Mouse (Mus musculus) cerebellum, postnatal 14 days (tissue): ENCODE measurements around the gene Bmpr1a.
A peak's percentile ranks its signal among the peaks of the same experiment; 100 is the strongest.

Experiments used
- DNase-seq, 2 experiments: peaks; one replicate each; pipeline ENCODE4 v3.0.0; 2021; ENCODE audit warnings: mixed read lengths in 2 of 2

Gene Bmpr1a

DNA sequence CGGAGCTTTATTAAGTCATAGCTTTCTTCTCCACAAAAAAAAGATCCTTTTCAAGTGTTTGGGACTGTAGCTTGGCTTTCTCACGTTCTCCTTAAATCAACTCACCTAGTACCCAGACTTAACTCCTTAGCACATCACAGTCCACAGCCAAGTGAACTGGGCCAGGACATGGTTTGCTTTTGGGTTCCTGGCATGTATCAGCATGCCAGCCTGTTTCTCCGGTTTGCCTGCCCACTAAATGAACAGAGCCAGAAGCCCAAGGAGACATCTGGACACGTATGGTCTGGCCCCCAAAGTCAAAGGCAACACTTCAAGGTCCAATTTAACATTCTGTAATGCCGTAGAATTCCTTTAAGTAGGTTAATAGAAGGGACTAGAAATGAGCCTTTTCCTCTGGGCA, 1.2 kb upstream of the Bmpr1a start:
- peak; percentile 27 to 28 for DNase-seq

DNA sequence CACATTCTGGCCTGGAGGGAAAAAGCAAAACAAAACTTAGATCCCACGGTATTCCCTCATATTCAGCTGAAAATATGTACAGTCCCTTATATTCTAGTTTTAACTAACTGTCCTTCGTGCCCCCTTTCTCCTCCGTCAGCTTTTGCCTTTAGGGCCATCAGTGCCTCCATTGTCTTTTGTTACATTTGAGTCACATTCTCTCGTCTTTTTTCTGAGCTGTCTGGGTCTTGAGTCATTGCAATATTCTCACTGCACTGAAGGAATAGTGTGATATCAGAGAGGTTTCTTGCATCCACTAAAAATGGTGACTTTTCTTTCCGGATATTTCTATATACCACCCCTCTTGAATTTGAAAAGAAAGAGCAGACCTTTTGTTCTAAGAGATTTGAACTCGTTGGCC, 618 bp upstream of the Bmpr1a start:
- no peak for DNase-seq

DNA sequence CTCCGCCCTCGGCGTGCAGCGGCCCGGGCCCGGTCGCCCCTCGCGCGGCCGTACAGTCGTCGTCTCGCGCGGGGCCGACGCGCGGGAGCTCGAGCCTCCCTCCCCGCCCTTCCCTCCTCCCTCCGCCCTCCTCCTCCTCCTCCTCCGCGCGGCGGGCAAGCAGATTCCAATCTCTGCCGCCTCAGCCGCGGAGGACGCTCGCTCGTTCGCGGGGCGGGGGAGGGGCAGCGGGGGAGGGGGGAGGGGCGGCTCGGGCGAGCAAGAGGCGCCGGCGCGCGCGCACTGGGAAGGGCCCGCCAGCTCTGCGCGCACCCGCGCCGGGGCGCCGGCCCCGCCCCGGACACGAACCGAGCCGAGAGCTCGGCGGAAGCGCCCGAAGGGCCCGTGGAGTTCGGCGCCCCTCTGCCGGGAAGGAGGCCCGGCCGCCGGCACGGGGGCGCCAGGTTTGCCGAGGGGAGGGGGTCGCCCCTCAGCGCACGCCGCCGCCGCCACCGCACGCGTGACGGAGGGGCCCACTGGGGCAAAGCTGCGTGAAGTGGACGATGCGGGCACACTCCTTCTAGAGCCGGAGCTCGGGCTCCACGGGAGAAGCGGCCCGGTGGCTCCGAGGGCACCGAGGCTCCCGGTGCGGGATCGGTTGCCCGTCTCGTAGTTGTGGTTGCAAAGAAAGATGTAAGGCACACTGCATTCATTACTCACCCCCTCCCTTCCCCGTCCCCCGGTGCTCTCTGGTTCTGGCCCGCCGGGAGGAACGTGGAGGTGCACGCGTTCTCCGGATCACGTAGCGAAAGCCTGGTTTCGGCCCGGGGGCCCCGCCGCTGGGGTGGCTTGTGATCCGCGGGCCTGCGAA, 441 bp downstream of the Bmpr1a start:
- peak; percentile 91 to 97 for DNase-seq

DNA sequence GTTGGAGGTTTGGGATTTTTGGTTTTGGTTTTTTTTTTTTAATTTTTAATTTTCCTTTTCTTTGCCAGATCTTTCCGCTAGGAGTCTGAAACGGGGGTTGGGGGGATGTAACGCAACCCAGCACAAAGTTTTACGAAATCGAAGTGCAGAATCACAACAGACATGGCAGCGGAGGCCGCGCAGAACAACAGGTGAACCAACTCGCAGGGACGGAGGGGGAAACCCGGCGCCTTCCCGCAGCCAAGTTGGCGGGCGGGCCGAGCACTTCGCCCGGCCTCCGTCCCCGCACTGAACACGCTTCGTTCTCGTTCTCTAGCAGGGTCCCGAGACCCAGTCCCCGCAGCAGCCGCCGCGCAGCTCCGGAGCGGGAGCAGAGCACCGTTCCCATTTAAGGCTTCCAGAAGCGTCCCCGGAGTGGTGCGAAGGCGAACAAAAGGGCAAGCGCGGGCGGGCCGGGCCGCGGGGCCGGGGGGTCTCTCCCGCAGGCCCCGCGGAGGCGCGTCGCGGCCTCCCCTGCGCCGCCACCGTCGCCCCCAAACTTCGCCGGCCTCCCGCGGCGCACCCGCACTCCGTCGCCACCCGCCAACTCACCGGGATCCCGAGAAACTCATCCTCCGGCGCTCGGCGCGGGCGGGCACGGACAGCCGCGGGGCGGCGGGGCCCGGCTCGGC, 1.2 kb downstream of the Bmpr1a start:
- peak; percentile 64 to 67 for DNase-seq

DNA sequence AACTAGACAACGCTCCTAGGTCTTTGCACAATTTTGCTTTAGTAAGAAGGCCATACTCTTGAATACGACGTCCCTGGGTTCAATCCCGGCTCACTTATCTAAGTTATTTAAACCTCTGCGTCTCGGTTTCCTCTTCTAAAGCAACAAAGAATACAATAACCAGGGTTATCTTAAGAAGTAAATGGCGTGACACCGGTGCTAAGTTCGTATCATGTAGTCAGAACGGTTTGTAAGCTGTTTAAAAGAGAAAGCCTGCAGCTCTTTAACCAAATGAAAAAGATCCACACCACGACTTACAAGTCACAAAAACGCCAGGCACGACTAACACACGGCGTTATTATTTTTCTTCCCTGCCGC, 1.7 kb downstream of the Bmpr1a start:
- DNase-seq, result no peak

DNA sequence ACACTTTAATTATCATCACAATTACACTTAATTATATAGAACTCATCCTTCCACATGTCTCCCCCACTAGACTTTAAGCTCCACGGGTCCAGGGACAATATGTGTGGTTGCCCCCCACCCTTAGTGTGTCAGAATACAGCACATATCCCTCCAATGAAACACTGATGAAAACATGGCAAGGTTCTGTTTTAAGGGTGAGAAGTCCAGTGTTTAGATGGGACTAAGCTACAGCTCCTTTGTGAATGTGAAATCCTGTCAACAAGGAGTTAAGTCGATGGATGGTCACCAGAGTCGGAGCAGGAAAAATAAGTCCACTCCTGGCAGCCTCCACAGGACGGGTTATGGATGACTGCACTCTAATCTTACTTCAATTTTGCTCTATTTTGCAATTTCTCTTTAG, 2.8 kb downstream of the Bmpr1a start:
- no peak for DNase-seq

DNA sequence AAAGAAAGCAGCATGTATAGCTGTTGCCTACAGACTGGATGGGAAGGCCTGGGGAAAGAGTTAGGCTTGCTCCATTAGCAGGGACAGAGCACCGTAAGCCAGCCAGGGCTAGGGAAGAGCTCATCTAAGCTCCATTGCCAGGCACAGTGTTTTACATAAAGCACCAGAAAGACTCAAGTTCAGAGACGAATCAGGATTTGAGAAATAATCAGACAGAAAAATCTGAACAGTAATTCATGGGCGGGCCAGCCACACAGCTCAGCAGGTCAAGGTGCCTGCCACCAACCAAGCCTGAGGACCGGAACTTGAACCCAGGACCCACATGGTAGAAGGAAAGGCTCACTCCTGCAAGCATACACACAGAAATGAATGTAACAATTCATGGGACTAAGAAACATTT, 3.5 kb downstream of the Bmpr1a start:
- no peak for DNase-seq

DNA sequence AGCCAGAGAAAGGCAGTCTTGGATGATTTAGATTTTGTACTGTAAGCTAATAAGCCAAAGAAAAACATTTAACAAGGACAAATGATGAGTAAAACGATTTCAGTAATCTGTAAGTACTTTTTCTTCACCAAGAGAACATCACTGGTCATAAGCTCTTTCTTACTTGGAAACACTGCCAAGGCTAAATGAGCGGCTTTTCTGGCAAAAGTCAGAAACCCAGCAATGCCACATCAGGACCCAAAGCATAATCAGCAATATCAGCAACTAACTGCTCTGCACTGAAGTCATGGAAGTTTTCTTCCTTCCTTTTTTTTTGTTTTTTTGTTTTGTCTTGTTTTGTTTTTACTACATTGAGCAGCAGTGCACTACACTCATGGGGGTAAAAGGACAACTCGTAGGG, 5.8 kb downstream of the Bmpr1a start:
- DNase-seq, result no peak

DNA sequence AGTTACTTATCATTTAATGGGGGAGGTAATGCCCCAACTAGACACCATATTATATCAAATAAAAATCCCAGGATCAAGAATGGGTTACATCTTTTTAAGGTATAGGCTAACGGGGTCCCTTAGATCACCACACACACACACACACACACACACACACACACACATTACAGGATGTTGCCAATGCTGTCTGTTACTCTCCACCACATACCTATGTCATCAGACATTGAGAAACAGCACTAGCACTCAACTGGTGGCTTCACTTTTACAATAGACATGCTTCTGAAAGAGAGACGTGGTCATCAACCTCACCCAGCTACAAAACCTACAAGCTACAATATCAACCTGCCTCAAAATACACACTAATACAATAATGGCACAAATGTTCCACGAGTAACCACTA, 9.5 kb downstream of the Bmpr1a start:
- no peak for DNase-seq

DNA sequence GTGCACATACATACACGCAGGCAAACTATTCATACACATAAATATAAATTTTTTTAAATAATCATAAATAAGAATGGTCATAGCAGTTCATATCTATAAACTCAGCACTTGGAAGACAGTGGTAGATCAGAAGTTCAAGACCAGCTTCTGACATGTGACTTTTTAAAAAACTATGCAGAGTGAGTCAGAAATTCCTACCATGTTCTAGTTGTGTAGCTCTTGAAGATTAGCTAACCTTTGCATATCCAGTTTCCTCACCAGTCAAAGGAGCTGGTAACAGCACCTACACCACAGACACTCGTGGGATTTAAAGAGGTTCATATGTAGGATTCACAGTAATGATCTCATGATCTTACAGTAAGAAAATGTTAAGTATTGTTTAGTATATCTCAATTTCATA, 10.5 kb downstream of the Bmpr1a start:
- DNase-seq, result no peak

DNA sequence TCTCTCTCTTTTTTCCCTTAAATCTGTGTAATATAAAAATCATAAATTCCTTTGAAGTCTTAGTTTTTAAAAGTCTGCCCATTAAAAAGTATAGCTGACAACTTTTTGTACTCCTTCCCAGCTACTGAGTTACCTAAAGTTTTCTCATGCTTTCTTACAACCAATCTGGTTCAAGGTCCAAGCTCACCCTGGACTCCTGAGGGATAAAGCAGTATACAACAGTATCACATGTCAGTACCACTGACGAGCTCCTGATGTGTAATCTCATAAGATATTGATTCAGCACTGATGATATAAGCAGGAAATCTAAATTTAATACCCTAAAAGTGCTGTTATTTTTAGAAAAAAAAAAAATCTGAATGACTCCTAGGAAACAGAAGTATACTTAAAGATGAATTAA, 12.2 kb downstream of the Bmpr1a start:
- no peak for DNase-seq

DNA sequence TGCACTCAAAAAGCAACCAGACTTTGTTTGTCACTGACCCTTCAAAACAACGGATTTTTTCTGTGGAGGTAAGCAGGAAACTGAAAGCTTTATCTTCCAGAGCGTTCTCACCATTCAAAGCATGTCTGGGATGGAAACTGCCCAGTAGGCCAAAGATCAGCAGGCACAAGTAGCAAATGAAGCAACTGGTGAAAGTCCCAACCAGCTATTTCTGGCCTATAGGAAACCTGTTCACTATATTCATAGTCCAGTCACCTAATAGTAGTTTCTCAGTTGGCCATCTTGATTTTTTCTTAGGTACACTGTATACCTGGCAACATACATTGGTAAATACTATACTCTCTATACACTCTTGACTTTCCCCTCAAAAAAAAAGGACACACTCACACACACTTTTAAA, 13.2 kb downstream of the Bmpr1a start:
- DNase-seq, result no peak

DNA sequence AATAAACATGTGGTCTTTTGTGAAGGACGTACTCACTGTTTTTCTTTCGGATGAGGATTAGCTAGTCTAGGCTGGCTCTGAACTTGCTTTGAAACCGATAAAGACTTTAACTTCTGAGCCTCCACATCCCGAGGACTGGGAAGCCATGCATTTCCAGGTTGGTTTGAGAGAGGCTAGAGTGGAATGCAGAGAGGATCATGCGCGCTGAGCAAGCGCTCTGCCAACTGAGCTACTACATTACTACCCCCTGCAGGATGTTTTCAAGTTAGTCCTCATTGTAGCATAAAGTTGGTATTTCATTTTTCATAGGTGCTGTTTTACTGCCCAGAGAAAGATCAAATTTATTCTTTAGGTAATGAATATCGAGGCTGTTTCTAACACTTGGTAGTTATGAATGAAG, 17.0 kb downstream of the Bmpr1a start:
- DNase-seq, result no peak

DNA sequence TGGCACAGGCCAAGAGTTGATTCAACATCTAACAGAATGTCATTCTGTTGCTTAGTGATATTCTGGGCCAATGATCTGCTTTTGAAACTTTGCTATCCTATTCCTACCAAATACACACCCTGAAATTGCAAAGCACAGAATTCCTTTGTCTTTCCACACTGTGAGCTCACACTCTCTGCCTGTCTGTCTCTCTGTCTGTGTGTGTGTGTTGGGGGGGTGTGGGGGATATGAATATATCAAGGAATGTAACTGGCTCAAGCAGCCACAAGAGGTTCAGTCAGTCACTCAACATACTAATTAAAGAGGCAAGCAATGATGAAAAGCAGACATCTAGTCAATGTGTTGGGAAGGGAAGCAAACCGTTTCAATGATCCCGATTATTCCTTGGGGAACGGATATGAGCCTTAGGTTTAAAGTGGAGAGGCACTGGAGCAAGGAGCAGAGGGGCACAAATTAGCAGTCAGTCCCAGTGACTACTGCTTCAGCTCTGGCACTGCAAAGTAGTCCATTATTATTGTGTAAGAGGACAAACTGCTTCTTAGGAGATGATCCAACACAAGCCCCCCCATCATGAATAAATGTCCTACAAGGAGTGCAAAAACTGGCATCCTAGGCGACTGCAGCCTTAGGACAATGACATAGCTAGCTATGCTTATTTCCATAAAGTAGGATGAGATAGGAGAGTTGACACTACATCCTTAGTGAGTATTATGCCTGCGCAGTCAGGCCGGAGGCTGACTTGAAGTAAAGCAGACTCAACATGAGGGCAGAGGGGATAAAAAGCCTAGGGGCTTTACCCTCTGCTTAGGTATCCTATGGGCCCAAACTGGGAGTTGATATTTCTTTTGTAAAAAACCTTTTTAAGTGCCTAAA, 19.4 kb downstream of the Bmpr1a start:
- DNase-seq, result no peak

DNA sequence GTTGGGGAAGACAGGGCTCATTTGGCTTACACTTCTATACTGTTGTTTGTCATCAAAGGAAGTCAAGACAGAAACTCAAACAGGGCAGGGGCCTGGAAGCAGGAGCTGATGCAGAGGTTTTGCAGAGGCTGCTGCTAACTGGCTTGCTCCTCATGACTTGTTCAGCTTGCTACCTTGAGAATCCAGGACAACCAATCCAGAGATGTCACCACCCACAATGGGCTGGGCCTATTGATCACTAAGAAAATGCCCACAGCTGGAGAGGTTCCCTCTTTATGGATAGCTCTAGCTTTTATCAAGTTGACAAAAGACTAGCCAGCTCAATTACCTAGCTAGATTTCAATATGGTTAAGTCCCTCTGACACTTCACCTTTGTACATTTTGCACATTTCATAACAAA, 31.6 kb downstream of the Bmpr1a start:
- no peak for DNase-seq

DNA sequence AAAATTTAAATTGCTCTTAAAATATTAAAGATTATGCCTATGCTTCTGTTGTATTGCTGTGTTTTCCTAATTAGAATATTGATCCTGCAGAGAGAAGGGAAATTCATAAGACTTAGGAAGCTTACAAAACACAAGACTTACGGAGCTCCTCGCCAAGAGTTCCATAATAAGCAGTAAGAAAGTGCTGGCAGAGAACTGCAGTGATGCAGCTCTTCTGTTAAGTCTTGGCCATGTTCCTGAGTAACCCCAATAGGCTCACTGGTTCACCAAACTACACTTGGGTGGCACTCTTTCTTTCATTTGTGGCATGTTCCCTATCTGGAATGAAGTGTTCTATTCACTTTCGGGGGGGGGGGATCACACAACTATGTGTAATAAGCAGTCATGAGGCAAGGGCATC, 36.9 kb downstream of the Bmpr1a start:
- no peak for DNase-seq

DNA sequence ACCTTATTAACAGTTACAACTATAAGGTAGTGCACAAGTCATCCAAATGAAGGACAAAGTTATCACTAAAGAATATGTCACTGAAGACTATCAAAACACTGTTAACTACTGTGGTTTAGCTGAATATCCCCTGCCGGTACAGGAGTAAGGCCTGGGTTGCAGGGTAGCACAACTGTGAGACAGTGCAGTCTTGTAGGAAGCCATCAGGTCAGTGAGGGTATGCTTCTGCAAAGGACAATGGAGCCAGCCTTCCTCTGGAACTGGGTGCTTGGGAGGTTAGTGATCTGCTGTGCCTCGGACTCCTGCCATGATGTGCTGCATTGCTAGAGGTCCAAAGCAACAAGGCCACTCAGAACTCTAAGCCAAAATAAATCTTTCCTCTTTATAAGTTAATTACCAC, 43.8 kb downstream of the Bmpr1a start:
- no peak for DNase-seq

DNA sequence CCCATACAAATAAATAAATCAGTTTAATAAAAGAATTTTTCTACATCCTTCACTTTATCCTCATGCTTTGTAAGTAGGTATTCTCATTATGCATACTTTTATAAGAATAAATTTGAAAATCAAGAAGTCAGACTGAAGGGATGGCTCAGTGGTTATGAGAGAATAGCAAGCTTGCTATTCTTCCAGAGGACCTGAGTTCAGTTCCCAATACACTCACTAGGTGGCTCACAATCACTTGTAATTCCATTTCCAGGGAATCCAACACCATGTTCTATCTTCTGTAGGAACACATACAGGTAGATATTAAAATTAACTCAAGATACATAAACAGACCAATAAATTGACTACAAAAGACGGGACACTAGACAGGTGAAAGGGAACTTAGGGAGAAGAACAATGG, 44.3 kb downstream of the Bmpr1a start:
- DNase-seq, result peak; percentile 76 to 79

DNA sequence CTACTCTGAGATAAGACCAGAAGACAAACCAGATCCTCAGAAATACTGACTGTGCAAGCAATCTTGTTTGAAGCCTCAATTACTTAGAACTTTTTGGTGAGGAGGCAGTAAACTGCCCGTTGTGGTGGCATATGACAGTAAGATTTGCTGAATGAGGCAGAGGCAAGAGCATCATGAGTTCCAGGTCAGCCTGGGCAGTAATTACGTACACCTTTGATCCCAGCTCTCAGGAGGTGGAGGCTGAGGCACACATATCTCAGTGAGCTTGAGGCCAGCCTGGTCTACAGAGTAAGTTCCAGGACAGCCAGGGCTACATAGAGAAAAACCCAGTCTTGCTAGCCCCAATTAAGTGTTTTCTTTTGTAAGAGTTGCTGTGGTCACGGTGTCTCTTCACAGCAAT, 48.9 kb downstream of the Bmpr1a start:
- no peak for DNase-seq

DNA sequence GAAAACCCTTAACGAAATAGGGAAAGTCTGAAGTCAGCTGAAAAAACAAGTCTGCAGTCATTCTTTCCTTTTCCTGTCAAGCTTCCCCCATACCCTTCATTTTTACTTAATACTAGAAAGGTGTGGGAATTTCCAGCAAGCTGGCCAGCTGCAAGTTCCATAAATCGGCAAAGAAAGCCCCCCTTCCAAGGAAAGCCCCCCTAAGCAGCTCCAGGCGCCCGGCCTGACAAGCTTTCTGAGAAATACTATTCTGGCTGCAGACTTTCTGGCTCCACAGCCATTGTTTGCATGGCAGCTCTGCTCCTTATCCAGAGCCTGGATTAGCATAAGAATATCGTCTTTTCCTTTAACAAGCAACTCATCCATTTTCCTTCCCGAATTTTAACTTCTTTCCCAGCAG, 49.5 kb downstream of the Bmpr1a start:
- DNase-seq, result no peak

DNA sequence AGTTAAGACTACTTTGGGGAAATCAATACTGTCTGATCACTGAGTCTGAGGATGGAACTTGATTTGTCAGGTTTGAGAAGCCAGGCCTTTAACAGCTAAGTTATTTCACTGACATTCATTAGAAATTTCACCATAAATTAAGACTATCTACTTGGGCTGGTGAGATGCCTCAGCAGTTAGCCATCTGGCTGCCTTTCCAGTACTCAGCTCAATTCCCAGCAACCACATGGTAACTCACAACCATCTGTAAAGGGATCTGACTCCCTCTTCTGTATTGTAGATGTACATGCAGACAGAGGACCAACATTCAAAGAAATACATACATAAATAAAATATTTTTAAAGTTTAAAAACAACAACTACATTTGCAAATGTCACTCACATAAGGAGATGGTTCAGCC, 51.3 kb downstream of the Bmpr1a start:
- DNase-seq, result no peak

DNA sequence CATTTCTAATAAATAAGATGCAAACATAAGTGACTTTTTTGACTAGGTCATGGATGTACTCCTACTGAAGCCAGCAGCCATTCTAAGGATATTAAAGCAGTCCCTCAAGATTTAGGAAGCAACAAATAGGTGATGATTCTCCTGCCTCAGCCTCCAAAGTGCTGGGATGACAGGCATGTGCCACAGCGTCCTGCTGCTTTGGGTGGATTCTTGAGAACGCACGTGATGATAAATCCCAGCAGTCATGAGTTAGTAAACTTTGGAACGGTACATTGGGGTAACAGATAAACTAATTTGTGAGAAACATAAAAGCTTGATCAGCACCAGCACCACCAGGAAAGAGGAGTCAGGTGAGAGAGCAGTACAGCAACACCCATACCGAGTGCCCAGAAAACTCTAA, 52.7 kb downstream of the Bmpr1a start:
- no peak for DNase-seq

DNA sequence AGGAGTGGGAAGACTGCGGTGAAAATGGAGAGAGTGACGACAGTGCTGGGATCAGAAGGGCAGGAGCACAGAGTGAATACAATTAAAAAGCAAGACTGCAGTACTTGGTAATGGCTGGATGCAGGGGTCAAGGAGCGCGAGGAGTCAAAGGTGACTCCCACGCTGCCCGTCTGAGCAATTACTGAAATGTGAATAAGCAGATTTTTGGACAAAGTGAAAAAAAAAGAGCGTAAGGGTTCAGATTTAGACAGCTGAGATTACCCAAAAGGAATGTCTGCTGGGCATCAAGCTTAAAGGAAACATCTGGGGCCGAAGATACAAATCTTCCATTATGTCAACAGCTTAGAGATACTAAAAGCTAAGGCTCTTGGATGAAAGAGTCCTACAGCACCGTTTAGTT, 53.3 kb downstream of the Bmpr1a start:
- DNase-seq, result no peak

DNA sequence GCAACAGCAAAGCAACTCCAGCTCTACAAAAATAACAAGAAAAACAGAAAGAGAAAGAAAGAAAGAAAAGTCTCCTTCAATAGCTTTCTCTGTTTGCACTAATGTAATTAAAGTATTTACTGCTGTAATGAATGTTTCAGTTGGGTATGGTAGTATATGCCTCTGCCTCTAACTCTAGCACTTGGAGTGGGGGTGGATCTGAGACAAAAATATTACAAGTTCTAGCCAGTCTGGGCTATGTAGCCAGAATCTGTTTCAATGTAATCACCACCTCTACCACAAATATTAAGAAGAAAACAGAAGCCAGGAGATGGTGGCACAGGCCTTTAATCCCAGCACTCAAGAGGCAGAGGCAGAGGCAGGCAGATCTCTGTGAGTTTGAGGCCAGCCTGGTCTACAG, 54.7 kb downstream of the Bmpr1a start:
- DNase-seq, result no peak
